ENCODE assay signal across 10 mouse cellular contexts in the genomic region with DNA sequence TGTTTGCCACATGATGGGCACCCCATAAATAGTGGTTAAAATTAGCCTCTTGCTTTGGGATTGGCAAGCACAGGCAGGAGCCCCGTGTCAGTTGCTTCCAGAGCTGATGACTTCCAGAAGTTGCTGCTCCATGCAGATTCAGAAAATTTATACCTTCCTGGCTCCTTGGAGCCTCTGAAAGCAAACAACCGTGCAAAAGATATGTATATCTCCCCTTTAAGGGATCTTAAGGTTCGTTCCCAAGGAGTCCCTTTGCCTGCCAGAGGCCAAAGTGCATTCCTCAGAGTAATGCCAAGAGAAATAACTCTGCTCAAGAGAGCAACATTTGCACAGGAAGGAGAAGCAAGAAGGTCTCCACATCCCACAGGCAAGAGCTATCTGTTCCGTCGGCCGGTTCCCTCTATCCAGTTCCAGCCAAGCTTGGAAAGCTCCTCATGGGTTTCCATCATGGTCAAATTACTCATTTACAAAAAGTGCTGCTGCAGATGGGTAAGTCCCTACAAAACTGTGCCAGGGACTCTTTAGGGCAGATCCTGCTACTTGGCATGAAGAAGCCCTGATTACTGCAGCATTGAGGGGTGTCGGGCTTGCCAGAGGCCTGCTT.
DNase-seq lines count a peak whose midpoint lies in the region; ATAC-seq and TF ChIP-seq lines count a peak whose summit lies in the region.
"Had no signal": no experiment of that assay in that cellular context is flagged by ENCODE, and none has a peak within 500 bp of the region (broad histone marks: within the 10 kb centered on the region; RNA-seq: fewer than 3 reads in every experiment).

No protein-coding gene starts in this region.

- no peaks in the 10 kb centered on the region for H3K79me2 ChIP-seq in liver, adult 2 months (ENCODE audit: control insufficient read depth, insufficient read depth, low read length)

- H3K27ac ChIP-seq in liver, adult 2 months (replicated peaks; ENCODE audit: insufficient read depth, low read depth, low read length): no peak overlapping the region
- H3K27ac ChIP-seq in liver, embryonic 11.5 days (ENCODE audit: low read depth, low read length): no peak overlapping the region
- H3K27ac ChIP-seq in intestine, embryonic 16.5 days (ENCODE audit: low read length): peak overlapping the region; percentile 29
- H3K27ac ChIP-seq: forebrain, embryonic 10.5 days had no signal

- 64% methylated on average over 7 of the region's 7 CpGs for WGBS in liver, adult 2 months
- 64% methylated on average over 7 of the region's 7 CpGs for WGBS in liver, embryonic 11.5 days
- 50% methylated on average over 7 of the region's 7 CpGs for WGBS in intestine, embryonic 16.5 days

- no peak for ATAC-seq in liver, embryonic 11.5 days (replicated peaks; ENCODE audit: low FRiP score)
- ATAC-seq in intestine, embryonic 16.5 days: peak; percentile 76
- ATAC-seq: liver, postnatal 0 days had no signal

- no peaks in the 10 kb centered on the region for H3K9me3 ChIP-seq in liver, embryonic 11.5 days (ENCODE audit: control insufficient read depth, low read length)
- H3K9me3 ChIP-seq in intestine, embryonic 16.5 days (ENCODE audit: control insufficient read depth, low read length): no peaks in the 10 kb centered on the region
- H3K9me3 ChIP-seq: forebrain, embryonic 10.5 days had no signal

- no peaks in the 10 kb centered on the region for H3K36me3 ChIP-seq in liver, adult 2 months (ENCODE audit: control insufficient read depth, insufficient read depth, low read length)
- no peaks in the 10 kb centered on the region for H3K36me3 ChIP-seq in liver, embryonic 11.5 days (ENCODE audit: control insufficient read depth, insufficient read depth, low read length)
- no peaks in the 10 kb centered on the region for H3K36me3 ChIP-seq in intestine, embryonic 16.5 days (ENCODE audit: control insufficient read depth, insufficient read depth, low read length)
- H3K36me3 ChIP-seq: forebrain, embryonic 10.5 days had no signal

- peak; percentile 72 for DNase-seq in liver, adult 2 months (ENCODE audit: extremely low read depth, low read depth, low spot score)
- DNase-seq in liver, embryonic 11.5 days (ENCODE audit: low spot score): no peak
- peak; percentile 26 for DNase-seq in forelimb bud, embryonic 11.5 days (ENCODE audit: low read depth, low spot score)
- DNase-seq in ovary, postnatal 14 days (ENCODE audit: low spot score): peak; percentile 7
- DNase-seq in layer of hippocampus, adult 18-20 months (ENCODE audit: low spot score in 2 of 2): no peak
- DNase-seq in urinary bladder, adult 2 months (ENCODE audit: low spot score): no peak
- DNase-seq in thymus, postnatal 25 days: no peak
- DNase-seq: liver, postnatal 0 days had no signal

- TF ChIP-seq CTCF in liver, adult 2 months (IDR thresholded peaks at IDR 0.05; ENCODE audit: low read depth, low read length): no peak

- H3K4me2 ChIP-seq in liver, embryonic 11.5 days: no peak overlapping the region
- H3K4me2 ChIP-seq in intestine, embryonic 16.5 days (ENCODE audit: low read depth, low read length): no peak overlapping the region

- TF ChIP-seq POLR2A in liver, adult 2 months (IDR thresholded peaks at IDR 0.05; ENCODE audit: extremely low read depth, insufficient read depth, low read length): no peak

- H3K9ac ChIP-seq in liver, adult 2 months (ENCODE audit: low read depth, low read length): no peak overlapping the region
- H3K9ac ChIP-seq in liver, embryonic 11.5 days (ENCODE audit: low read depth, low read length): no peak overlapping the region
- no peak overlapping the region for H3K9ac ChIP-seq in intestine, embryonic 16.5 days (ENCODE audit: low read depth, low read length)
- H3K9ac ChIP-seq: liver, postnatal 0 days had no signal

- no peaks in the 10 kb centered on the region for H3K27me3 ChIP-seq in liver, adult 2 months (ENCODE audit: control insufficient read depth, insufficient read depth, low read length)
- H3K27me3 ChIP-seq in liver, embryonic 11.5 days (replicated peaks; ENCODE audit: control insufficient read depth, insufficient read depth, low read length): no peaks in the 10 kb centered on the region
- no peaks in the 10 kb centered on the region for H3K27me3 ChIP-seq in intestine, embryonic 16.5 days (replicated peaks; ENCODE audit: control insufficient read depth, insufficient read depth, low read length)

- H3K4me1 ChIP-seq in liver, adult 2 months (ENCODE audit: control insufficient read depth, insufficient read depth, low read length): no peaks in the 10 kb centered on the region
- no peaks in the 10 kb centered on the region for H3K4me1 ChIP-seq in liver, embryonic 11.5 days (replicated peaks; ENCODE audit: control insufficient read depth, insufficient read depth, low read length)
- no peaks in the 10 kb centered on the region for H3K4me1 ChIP-seq in intestine, embryonic 16.5 days (ENCODE audit: control insufficient read depth, insufficient read depth, low read length)
- H3K4me1 ChIP-seq: forebrain, embryonic 10.5 days had no signal

- H3K4me3 ChIP-seq in liver, adult 2 months (ENCODE audit: insufficient read depth, low read depth, low read length): no peak overlapping the region
- H3K4me3 ChIP-seq in liver, embryonic 11.5 days (ENCODE audit: low read depth, low read length): no peak overlapping the region
- no peak overlapping the region for H3K4me3 ChIP-seq in intestine, embryonic 16.5 days (ENCODE audit: low read length)
- H3K4me3 ChIP-seq: forebrain, embryonic 10.5 days had no signal

Comparison
In these comparisons a context has a peak if more than half of its experiments do, and no peak if none do; other contexts are left out.
1. DNase-seq: peak in liver, adult 2 months (single experiment), forelimb bud, embryonic 11.5 days (single experiment) and ovary, postnatal 14 days (single experiment); none in liver, embryonic 11.5 days (single experiment), layer of hippocampus, adult 18-20 months (0 of 2), urinary bladder, adult 2 months (single experiment) and thymus, postnatal 25 days (single experiment).